Mouse (Mus musculus) neural tube, embryonic 13.5 days (tissue): Measurements from ENCODE around the gene Mgrn1. TPM values are rescaled to one million over a fixed set of nuclear protein-coding genes. Genes with fewer than 3 reads are reported as not detected.

Experiments used
- ATAC-seq: fragments of 200-750 bp; cut with Nextera tagmentation; 2 replicates; pipeline ENCODE4 v1.8.0; 2017; ENCODE audit warnings: low read depth, mild to moderate bottlenecking, moderate TSS enrichment, moderate library complexity
- H3K27ac ChIP-seq: fragments of 300-500 bp; sonication (generic); replicated peaks from 2 replicates; pipeline ENCODE4 v1.5.1; 2015; ENCODE audit warnings: moderate library complexity, mild to moderate bottlenecking, inconsistent platforms
- H3K27me3 ChIP-seq: fragments of 300-500 bp; sonication (generic); 2 replicates; pipeline ENCODE4 v1.6.1; 2015; ENCODE audit warnings: mild to moderate bottlenecking, inconsistent platforms
- H3K36me3 ChIP-seq: fragments of 300-500 bp; sonication (generic); 2 replicates; pipeline ENCODE4 v1.6.1; 2015; ENCODE audit warnings: mild to moderate bottlenecking, inconsistent platforms
- H3K4me1 ChIP-seq: fragments of 300-500 bp; sonication (generic); replicated peaks from 2 replicates; pipeline ENCODE4 v1.6.1; 2015; ENCODE audit warnings: inconsistent platforms
- H3K4me2 ChIP-seq: fragments of 300-500 bp; sonication (generic); 2 replicates; pipeline ENCODE4 v1.6.1; 2015; ENCODE audit warnings: inconsistent platforms, mild to moderate bottlenecking, moderate library complexity
- H3K4me3 ChIP-seq: fragments of 300-500 bp; sonication (generic); 2 replicates; pipeline ENCODE4 v1.5.1; 2015; ENCODE audit warnings: mild to moderate bottlenecking, inconsistent platforms
- H3K9ac ChIP-seq: fragments of 300-500 bp; sonication (generic); 2 replicates; pipeline ENCODE4 v1.6.1; 2015; ENCODE audit warnings: moderate library complexity, mild to moderate bottlenecking, inconsistent platforms
- H3K9me3 ChIP-seq: fragments of 300-500 bp; sonication (generic); 2 replicates; pipeline ENCODE4 v1.6.1; 2016; ENCODE audit warnings: inconsistent platforms
- WGBS: fragments of 180-500 bp; shearing (Covaris S2); methylation state at CpG from one replicate; pipeline ENCODE4 v1.1.7; 2015; 5-methylcytosine and 5-hydroxymethylcytosine counted together
- polyA plus RNA-seq: library from polyadenylated mRNA; unstranded; fragments of >200 nt; fragmentation: Nextera tagmentation; extraction: Ambion mirVana; gene quantifications from 2 replicates; pipeline ENCODE4 v1.2.1, GENCODE M21; 2015

Gene Mgrn1
- polyA plus RNA-seq, 1 experiment from 2014 or later, result 105 TPM

DNA sequence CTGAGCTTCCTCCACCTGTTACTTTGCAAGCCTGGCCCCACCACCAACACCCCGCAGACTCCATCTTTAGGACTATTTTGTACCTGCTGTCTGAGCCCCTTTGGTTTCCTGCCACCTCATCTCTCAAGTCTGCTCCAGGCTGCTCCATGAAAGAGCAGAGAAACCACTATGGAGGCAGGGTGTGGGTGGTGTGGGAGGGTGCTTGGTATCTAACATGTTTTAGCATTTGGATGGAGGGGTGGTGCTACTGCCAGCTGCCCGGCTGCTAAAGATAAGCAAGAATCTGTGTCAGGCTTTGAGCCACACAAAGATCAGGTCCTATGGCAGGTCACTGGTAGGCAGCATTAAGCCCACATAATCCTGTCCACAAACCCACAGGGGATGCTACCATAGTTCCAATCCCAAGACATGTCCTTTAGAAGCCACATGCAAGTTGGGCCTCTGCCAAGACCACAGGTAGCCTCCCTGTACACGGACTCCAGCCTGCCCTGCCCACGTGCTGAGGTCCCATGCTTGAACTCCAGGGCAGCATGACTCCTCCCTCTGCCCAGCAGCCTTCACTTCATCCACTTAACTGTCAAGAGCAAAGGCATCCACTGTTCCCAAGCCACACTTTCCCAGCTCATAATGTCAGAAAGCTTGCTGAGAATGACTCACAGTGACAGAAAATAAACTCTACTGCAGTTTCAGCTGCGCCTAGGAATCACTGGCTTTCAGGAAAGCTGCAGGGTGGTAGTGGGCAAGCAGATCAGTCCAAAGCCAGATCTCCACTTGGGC, 92.4 kb downstream of the Mgrn1 start:
- no peaks in the 10 kb centered on the region for H3K36me3 ChIP-seq
- WGBS, result 79% methylated on average over 5 of the region's 5 CpGs
- H3K9ac ChIP-seq, result no peak overlapping the region
- H3K4me3 ChIP-seq, result no peak overlapping the region
- H3K9me3 ChIP-seq, result no peaks in the 10 kb centered on the region
- H3K27ac ChIP-seq, result no peak overlapping the region
- H3K27me3 ChIP-seq, result no peaks in the 10 kb centered on the region
- no peak for ATAC-seq
- H3K4me1 ChIP-seq, result no peaks in the 10 kb centered on the region
- no peak overlapping the region for H3K4me2 ChIP-seq

DNA sequence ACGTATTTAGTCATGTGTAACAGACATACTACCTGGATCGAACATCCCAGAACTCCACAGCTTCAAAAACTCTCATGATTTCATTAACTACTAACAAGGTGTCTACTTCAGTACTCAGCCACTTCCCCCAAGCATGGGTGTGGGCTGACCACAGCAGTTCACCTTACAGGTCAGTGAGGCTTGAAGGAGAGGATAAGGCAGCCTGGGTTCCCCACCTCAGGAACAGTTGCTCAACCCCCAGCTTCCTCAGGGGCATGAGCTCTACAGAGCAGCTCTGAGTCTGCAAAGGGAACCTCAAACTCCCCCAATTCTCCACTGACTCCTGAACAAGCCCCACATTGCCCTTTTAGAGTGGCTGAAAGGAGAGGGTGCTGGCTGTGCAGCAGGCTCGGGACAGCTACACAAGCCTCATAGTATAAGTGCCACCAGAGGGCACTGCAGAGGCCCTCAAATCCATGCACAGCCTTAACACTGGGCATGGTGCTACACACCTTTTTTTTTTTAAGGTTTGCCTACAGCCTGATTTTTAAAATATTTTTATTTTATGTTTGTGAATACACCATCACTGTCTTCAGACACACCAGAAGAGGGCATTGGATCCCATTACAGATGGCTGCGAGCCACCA, 93.8 kb downstream of the Mgrn1 start:
- Histone ChIP-seq H3K4me1 (no peaks in the 10 kb centered on the region), H3K9ac (no peak overlapping the region), H3K9me3 (no peaks in the 10 kb centered on the region), H3K27me3 (no peaks in the 10 kb centered on the region), H3K36me3 (no peaks in the 10 kb centered on the region), H3K4me3 (no peak overlapping the region), H3K27ac (no peak overlapping the region), H3K4me2 (no peak overlapping the region)
- ATAC-seq, result no peak
- WGBS, result 72% methylated on average over 4 of the region's 4 CpGs

DNA sequence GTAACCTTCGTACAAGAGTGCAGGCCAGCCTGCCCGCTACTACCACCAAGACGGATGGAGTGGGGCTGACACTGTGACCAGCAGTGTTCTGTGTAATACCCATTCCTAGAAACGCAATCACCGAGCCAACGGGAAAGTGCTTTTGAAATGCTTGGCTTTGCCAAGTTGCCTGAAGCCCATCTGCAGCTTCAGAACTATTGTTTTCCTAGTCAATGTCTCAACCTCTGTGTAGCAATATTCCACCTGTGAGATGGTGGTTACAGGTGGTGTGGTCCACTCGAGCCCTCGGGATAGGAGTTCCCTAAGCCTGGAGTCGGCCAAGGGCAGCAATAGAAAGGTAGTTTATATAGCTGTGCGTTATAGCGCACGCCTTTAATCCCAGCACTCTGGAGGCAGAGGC, 98.7 kb downstream of the Mgrn1 start:
- ATAC-seq, result no peak
- H3K4me2 ChIP-seq, result no peak overlapping the region
- H3K27ac ChIP-seq, result no peak overlapping the region
- 91% methylated on average over 12 of the region's 12 CpGs for WGBS
- H3K9me3 ChIP-seq, result no peaks in the 10 kb centered on the region
- H3K27me3 ChIP-seq, result no peaks in the 10 kb centered on the region
- no peak overlapping the region for H3K4me3 ChIP-seq
- no peaks in the 10 kb centered on the region for H3K4me1 ChIP-seq
- H3K9ac ChIP-seq, result no peak overlapping the region
- H3K36me3 ChIP-seq, result no peaks in the 10 kb centered on the region

Other genes with a start within 250 kb of the Mgrn1 start
- 6.7 TPM in 2 replicates for gene Vasn, start 246.3 kb upstream of the Mgrn1 start, polyA plus RNA-seq
- gene Dnaja3, start 246.3 kb upstream of the Mgrn1 start, polyA plus RNA-seq, result 55.7 and 59.2 TPM in 2 replicates
- 27.9 and 33.5 TPM in 2 replicates for gene Coro7, start 206.5 kb upstream of the Mgrn1 start, polyA plus RNA-seq
- 55.5 and 57.2 TPM in 2 replicates for gene Nmral1, start 166.9 kb upstream of the Mgrn1 start, polyA plus RNA-seq
- 102 and 108 TPM in 2 replicates for gene Hmox2, start 159.9 kb upstream of the Mgrn1 start, polyA plus RNA-seq
- 100 and 109 TPM in 2 replicates for gene Cdip1, start 96.0 kb upstream of the Mgrn1 start, polyA plus RNA-seq
- gene 4930562C15Rik, start 50.8 kb upstream of the Mgrn1 start, polyA plus RNA-seq, result 0.42 and 0.52 TPM in 2 replicates
- 54.4 and 66.3 TPM in 2 replicates for gene Ubald1, start 5.9 kb upstream of the Mgrn1 start, polyA plus RNA-seq
- gene Nudt16l1, start 52.5 kb downstream of the Mgrn1 start, polyA plus RNA-seq, result 134 and 143 TPM in 2 replicates
- gene Anks3, start 78.0 kb downstream of the Mgrn1 start, polyA plus RNA-seq, result 64.0 and 67.0 TPM in 2 replicates
- not detected in 2 replicates for gene Sept12, start 111.6 kb downstream of the Mgrn1 start, polyA plus RNA-seq
- gene Smim22, start 121.0 kb downstream of the Mgrn1 start, polyA plus RNA-seq, result 2.5 TPM in 1 of 2 replicates, not detected in the other
- 157 and 171 TPM in 2 replicates for gene Rogdi, start 127.3 kb downstream of the Mgrn1 start, polyA plus RNA-seq
- 193 and 194 TPM in 2 replicates for gene Glyr1, start 163.6 kb downstream of the Mgrn1 start, polyA plus RNA-seq
- gene Ubn1, start 163.8 kb downstream of the Mgrn1 start, polyA plus RNA-seq, result 16.0 and 16.6 TPM in 2 replicates
- 0.18 and 0.39 TPM in 2 replicates for gene Ppl, start 246.2 kb downstream of the Mgrn1 start, polyA plus RNA-seq